Mouse (Mus musculus): ENCODE measurements around the gene Pomt1. TPM values are rescaled to one million over a fixed set of nuclear protein-coding genes. Genes with fewer than 3 reads are reported as not detected.
"Not testable (repeated sequence)": the region's sequence is repeated elsewhere in the genome, so short reads cannot be mapped to it uniquely, and the experiment has no call there.

The Pomt1 gene
- polyA plus RNA-seq, 1 experiment: 25.1 TPM

GRCm38 (mm10) chr2:32287334-32287840, 51.0 kb downstream of the Pomt1 start, which contains the start of gene Golga2:
Gene Golga2 (plus strand): TSS chr2:32287384.
- Histone ChIP-seq H3K4me1 (ENCODE audit: control insufficient read depth, insufficient read depth, insufficient read length, low read length) (peaks cover 7% of the 10 kb centered on the region), H3K27ac (replicated peaks; ENCODE audit: low read depth, low read length) (peak within 1 kb of the TSS; percentile 63), H3K4me3 (ENCODE audit: insufficient read depth, low read depth, low read length) (peak within 1 kb of the TSS; percentile 75)

GRCm38 (mm10) chr2:32287923-32288367, 51.6 kb downstream of the Pomt1 start, which contains the start of gene Swi5:
Gene Swi5 (minus strand): TSS chr2:32288075.
- Histone ChIP-seq H3K27ac (replicated peaks; ENCODE audit: low read depth, low read length) (peak within 1 kb of the TSS; percentile 63), H3K4me1 (ENCODE audit: control insufficient read depth, insufficient read depth, insufficient read length, low read length) (peaks cover 7% of the 10 kb centered on the region), H3K4me3 (ENCODE audit: insufficient read depth, low read depth, low read length) (peak within 1 kb of the TSS; percentile 75)

DNA sequence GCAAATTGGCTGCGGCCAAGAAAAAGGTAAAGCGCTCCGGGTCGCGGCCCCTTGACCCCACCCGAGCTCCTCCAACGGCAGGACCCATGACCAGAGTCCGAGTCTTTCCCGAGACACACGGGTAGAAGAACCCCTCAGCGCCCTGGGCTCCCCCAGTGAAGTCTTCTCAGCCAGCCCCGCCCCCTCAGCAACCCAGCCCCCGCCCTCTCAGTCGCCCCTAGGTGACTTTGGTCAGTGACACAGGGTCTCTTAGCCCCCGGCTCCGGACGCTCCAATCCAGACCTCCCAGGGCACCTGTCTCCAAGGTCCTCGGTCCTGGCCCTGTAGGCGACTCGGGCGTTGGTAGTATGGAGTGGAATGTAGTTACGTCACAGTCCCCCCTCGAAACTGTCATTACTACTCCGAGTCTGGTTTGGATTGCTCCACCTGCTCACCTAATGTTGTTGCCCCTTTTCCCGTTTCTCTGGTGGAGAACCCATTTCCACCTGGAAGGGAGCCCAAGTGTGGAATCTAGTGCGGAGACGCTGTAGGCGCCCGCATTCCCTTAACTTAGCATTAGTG, 52.1 kb downstream of the Pomt1 start:
- Histone ChIP-seq H3K4me3 (ENCODE audit: insufficient read depth, low read depth, low read length) (peak overlapping the region; percentile 72), H3K27ac (replicated peaks; ENCODE audit: low read depth, low read length) (peak overlapping the region; percentile 63), H3K4me1 (ENCODE audit: control insufficient read depth, insufficient read depth, insufficient read length, low read length) (peaks cover 7% of the 10 kb centered on the region)

DNA sequence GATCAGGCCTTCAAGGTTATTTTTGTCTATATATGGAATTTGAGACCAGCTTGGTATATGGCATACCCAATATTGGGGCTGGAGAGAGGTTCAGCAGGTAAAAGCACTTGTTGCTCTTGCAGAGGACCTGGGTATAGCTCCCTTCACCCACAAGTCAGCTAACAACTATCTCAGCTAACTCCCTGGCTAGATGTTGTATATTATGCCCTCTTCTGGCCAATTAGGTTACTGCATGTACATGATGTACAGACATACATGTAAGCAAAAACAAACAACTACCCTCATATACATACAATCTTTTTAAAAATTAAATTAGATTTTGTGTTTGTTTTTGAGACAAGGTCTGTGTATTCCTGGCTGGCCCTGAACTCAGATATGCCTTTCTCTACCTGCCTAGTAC, 53.2 kb downstream of the Pomt1 start:
- peak overlapping the region; percentile 72 for H3K4me3 ChIP-seq (ENCODE audit: insufficient read depth, low read depth, low read length)
- no peak overlapping the region for H3K27ac ChIP-seq (replicated peaks; ENCODE audit: low read depth, low read length)
- peaks cover 7% of the 10 kb centered on the region for H3K4me1 ChIP-seq (ENCODE audit: control insufficient read depth, insufficient read depth, insufficient read length, low read length)

DNA sequence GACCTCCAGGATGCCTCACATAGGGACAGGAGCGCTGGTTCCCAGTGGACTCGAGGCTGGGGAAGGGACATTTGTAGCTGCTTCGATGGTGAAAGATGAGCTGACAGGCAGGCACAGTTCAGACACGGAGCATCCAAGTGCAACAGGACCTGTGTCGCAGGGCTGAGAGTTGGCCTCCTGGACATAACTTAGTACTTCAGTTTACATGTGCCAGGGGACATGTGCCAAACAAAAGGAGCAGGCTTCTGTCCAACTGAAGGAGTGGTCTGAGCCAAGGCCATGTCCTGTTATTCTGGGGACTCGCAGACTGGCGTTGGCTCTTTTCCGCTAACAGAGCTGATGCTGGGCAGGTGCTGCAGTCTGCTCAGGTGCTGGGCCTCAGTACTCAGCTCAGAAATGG, 58.0 kb downstream of the Pomt1 start:
- H3K27ac ChIP-seq (replicated peaks; ENCODE audit: low read depth, low read length): no peak overlapping the region
- no peak overlapping the region for H3K4me3 ChIP-seq (ENCODE audit: insufficient read depth, low read depth, low read length)
- peaks cover under 1% of the 10 kb centered on the region for H3K4me1 ChIP-seq (ENCODE audit: control insufficient read depth, insufficient read depth, insufficient read length, low read length)

DNA sequence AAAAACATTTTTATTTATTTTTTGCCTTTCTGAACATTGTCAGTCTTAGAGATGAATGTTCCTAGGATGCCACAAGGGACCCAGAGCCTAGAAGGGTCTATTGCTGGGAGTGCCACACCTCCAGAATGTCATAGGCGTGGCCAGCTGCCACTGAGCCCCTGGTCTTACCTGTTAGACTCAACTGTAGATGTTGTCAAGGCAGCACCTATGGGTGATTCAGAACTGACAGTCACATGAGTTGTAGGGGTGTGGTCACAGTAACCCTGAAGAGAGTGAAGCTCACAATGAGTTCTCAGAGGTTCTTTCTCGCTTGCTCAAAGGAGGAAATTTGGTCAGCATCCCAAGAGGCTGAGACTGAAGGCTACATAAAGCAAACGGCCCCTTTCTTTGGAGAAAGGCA, 58.9 kb downstream of the Pomt1 start:
- Histone ChIP-seq H3K4me3 (ENCODE audit: insufficient read depth, low read depth, low read length) (no peak overlapping the region), H3K4me1 (ENCODE audit: control insufficient read depth, insufficient read depth, insufficient read length, low read length) (no peaks in the 10 kb centered on the region; the same call in 1 of the 2 replicates), H3K27ac (replicated peaks; ENCODE audit: low read depth, low read length) (no peak overlapping the region)

DNA sequence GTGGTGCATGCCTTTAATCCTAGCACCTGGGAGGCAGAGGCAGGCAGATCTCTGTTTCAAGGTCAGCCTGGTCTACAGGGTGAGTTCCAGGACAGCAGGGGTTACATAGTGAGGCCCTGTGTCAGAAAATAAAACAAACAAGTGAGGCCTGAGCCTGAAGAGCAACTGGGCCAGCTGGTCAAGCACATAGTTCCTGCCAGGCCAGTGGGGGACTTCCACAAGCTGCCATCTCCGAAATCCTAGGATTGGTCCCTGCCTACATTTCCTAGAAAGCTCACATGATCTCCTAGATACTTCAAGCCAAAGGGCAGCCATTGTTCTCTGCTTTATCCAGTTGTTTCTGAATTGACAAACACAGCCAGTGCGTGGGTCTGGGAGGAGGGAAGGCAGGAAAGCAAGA, 59.5 kb downstream of the Pomt1 start:
- H3K27ac ChIP-seq (replicated peaks; ENCODE audit: low read depth, low read length); H3K4me3 ChIP-seq (ENCODE audit: insufficient read depth, low read depth, low read length): not testable (repeated sequence)

DNA sequence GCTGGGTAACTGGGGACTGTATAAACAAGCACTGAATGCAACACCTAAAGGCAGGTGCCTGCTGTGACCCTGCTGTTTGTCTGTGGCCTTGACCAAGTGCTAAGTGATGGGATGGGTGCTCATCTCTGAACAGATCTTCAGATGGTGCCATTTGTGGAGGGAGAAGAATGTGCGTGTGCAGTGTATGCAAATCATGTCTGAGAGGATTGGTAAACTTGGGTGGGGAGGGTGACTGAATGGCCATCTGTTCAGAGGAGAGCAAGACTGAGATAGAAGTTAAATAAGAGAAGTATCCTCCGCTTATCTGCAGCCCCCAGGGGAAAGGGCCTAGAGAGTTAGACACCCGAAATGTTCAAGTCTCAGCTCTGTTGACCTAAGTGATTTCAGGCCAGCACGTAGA, 63.1 kb downstream of the Pomt1 start:
- H3K4me3 ChIP-seq (ENCODE audit: insufficient read depth, low read depth, low read length): no peak overlapping the region
- no peaks in the 10 kb centered on the region for H3K4me1 ChIP-seq (ENCODE audit: control insufficient read depth, insufficient read depth, insufficient read length, low read length)

More for the DNA sequence above, 59.5 kb downstream of the Pomt1 start:
- H3K4me1 ChIP-seq (ENCODE audit: control insufficient read depth, insufficient read depth, insufficient read length, low read length): not testable (repeated sequence)

DNA sequence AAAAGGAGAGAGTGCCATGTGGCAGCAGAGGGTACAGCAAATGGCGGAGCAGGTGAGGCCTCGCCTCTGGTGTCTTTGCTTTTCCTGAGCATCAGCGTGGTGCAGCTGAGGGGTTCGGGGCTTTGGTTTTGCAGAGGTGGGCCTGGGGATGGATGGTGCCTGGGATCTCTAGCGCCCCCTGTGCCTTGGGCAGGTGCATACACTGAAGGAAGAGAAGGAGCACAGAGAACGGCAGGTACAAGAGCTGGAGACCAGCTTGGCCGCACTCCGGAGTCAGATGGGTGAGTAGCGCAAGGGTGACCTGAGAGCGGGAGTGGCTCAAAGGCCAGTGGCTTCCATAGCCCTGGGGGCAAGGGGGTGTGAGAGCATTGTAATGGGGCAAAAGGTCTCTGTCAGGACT, 66.6 kb downstream of the Pomt1 start:
- no peak overlapping the region for H3K27ac ChIP-seq (replicated peaks; ENCODE audit: low read depth, low read length)
- no peaks in the 10 kb centered on the region for H3K4me1 ChIP-seq (ENCODE audit: control insufficient read depth, insufficient read depth, insufficient read length, low read length)
- no peak overlapping the region for H3K4me3 ChIP-seq (ENCODE audit: insufficient read depth, low read depth, low read length)

More for the DNA sequence above, 63.1 kb downstream of the Pomt1 start:
- H3K27ac ChIP-seq (replicated peaks; ENCODE audit: low read depth, low read length): no peak overlapping the region

DNA sequence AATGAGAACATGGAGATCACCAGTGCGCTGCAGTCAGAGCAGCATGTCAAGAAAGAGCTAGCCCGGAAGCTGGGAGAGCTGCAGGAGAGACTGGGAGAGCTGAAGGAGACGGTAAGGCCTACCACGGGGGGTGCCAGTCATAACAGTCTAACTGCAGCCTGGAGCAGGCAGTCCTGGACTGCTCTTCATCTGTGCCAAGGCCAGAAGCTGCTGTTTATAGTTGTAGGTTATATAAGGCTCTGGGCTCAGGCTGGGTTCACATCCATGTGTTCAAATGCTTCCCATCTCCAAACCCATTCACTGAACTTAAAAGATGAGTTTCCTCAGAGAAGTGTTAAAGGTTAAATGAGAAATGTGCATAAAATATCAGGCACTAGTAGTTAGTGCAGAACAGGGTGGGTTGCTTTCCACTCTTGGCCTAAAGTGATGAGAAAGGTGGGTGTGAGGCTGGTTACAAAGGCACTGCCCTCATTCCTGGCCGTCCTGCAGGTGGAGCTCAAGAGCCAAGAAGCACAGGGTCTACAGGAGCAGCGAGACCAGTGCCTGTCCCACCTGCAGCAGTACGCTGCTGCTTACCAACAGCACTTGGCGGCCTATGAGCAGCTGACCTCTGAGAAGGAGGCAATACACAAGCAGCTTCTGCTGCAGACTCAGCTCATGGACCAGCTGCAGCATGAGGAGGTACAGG, 67.9 kb downstream of the Pomt1 start:
- Histone ChIP-seq H3K27ac (replicated peaks; ENCODE audit: low read depth, low read length) (no peak overlapping the region), H3K4me1 (ENCODE audit: control insufficient read depth, insufficient read depth, insufficient read length, low read length) (no peaks in the 10 kb centered on the region), H3K4me3 (ENCODE audit: insufficient read depth, low read depth, low read length) (no peak overlapping the region)

Other genes starting within 250 kb of the Pomt1 start
- gene Fam78a, start 151.7 kb upstream of the Pomt1 start, polyA plus RNA-seq (2012; ENCODE audit: insufficient read depth, insufficient read length, missing spikeins): 0.24 and 1.0 TPM in 2 replicates
- gene Plpp7, start 141.1 kb upstream of the Pomt1 start, polyA plus RNA-seq (2012; ENCODE audit: insufficient read depth, insufficient read length, missing spikeins): 4.1 and 4.6 TPM in 2 replicates
- gene Prrc2b, start 85.5 kb upstream of the Pomt1 start, polyA plus RNA-seq (2012; ENCODE audit: insufficient read depth, insufficient read length, missing spikeins): 14.6 and 15.1 TPM in 2 replicates
- gene Uck1, start 23.6 kb downstream of the Pomt1 start, polyA plus RNA-seq (2012; ENCODE audit: insufficient read depth, insufficient read length, missing spikeins): 292 and 332 TPM in 2 replicates
- gene Golga2, start 50.8 kb downstream of the Pomt1 start, polyA plus RNA-seq (2012; ENCODE audit: insufficient read depth, insufficient read length, missing spikeins): 51.9 and 57.6 TPM in 2 replicates
- 679 and 786 TPM in 2 replicates for gene Swi5, start 51.5 kb downstream of the Pomt1 start, polyA plus RNA-seq (2012; ENCODE audit: insufficient read depth, insufficient read length, missing spikeins)
- 18.7 and 22.4 TPM in 2 replicates for gene Ciz1, start 115.7 kb downstream of the Pomt1 start, polyA plus RNA-seq (2012; ENCODE audit: insufficient read depth, insufficient read length, missing spikeins)
- gene Dnm1, start 116.7 kb downstream of the Pomt1 start, polyA plus RNA-seq (2012; ENCODE audit: insufficient read depth, insufficient read length, missing spikeins): 2.6 and 7.4 TPM in 2 replicates
- gene 1110008P14Rik, start 145.3 kb downstream of the Pomt1 start, polyA plus RNA-seq (2012; ENCODE audit: insufficient read depth, insufficient read length, missing spikeins): 296 and 402 TPM in 2 replicates
- 2.7 TPM in 1 of 2 replicates, not detected in the other for gene Lcn2, start 151.7 kb downstream of the Pomt1 start, polyA plus RNA-seq (2012; ENCODE audit: insufficient read depth, insufficient read length, missing spikeins)
- 87.7 and 101 TPM in 2 replicates for gene Ptges2, start 159.3 kb downstream of the Pomt1 start, polyA plus RNA-seq (2012; ENCODE audit: insufficient read depth, insufficient read length, missing spikeins)
- gene Naif1, start 213.9 kb downstream of the Pomt1 start, polyA plus RNA-seq (2012; ENCODE audit: insufficient read depth, insufficient read length, missing spikeins): 1.8 and 2.1 TPM in 2 replicates
- gene Slc25a25, start 214.9 kb downstream of the Pomt1 start, polyA plus RNA-seq (2012; ENCODE audit: insufficient read depth, insufficient read length, missing spikeins): 9.2 and 11.0 TPM in 2 replicates